Mouse (Mus musculus) hindbrain, embryonic 12.5 days (tissue): Measurements from ENCODE around the gene Usp43. TPM values are rescaled to one million over a fixed set of nuclear protein-coding genes. Genes with fewer than 3 reads are reported as not detected.

Source experiments
- ATAC-seq: fragments of 200-750 bp; cut with Nextera tagmentation; 2 replicates; pipeline ENCODE4 v1.8.0; 2017; ENCODE audit warnings: moderate TSS enrichment; ENCODE audit not compliant: low FRiP score
- H3K27ac ChIP-seq: fragments of 300-500 bp; sonication (generic); 2 replicates; pipeline ENCODE4 v1.5.1; 2016; ENCODE audit warnings: mild to moderate bottlenecking
- H3K27me3 ChIP-seq: fragments of 300-500 bp; sonication (generic); 2 replicates; pipeline ENCODE4 v1.6.1; 2016; ENCODE audit warnings: mild to moderate bottlenecking
- H3K36me3 ChIP-seq: fragments of 300-500 bp; sonication (generic); 2 replicates; pipeline ENCODE4 v1.6.1; 2016; ENCODE audit warnings: mild to moderate bottlenecking
- H3K4me1 ChIP-seq: fragments of 300-500 bp; sonication (generic); 2 replicates; pipeline ENCODE4 v1.6.1; 2016
- H3K4me2 ChIP-seq: fragments of 300-500 bp; sonication (generic); replicated peaks from 2 replicates; pipeline ENCODE4 v1.6.1; 2016; ENCODE audit warnings: mild to moderate bottlenecking
- H3K4me3 ChIP-seq: fragments of 300-500 bp; sonication (generic); 2 replicates; pipeline ENCODE4 v1.5.1; 2016; ENCODE audit warnings: mild to moderate bottlenecking
- H3K9ac ChIP-seq: fragments of 300-500 bp; sonication (generic); 2 replicates; pipeline ENCODE4 v1.6.1; 2016; ENCODE audit warnings: mild to moderate bottlenecking, moderate library complexity
- H3K9me3 ChIP-seq: fragments of 300-500 bp; sonication (generic); replicated peaks from 2 replicates; pipeline ENCODE4 v1.6.1; 2016; ENCODE audit warnings: mild to moderate bottlenecking
- WGBS: fragments of 180-500 bp; shearing (Covaris S2); methylation state at CpG from one replicate; pipeline ENCODE4 v1.1.7; 2016; 5-methylcytosine and 5-hydroxymethylcytosine counted together
- polyA plus RNA-seq: library from polyadenylated mRNA; unstranded; fragments of >200 nt; fragmentation: Nextera tagmentation; extraction: Ambion mirVana; gene quantifications from 2 replicates; pipeline ENCODE4 v1.2.1, GENCODE M21; 2016

Usp43 gene
- polyA plus RNA-seq, 1 experiment from 2014 or later = 0.80 TPM

GRCm38 (mm10) chr11:67865521-67866197, 56.3 kb downstream of the Usp43 start:
- Histone ChIP-seq H3K4me1 (peaks cover 8% of the 10 kb centered on the region), H3K9ac (no peak overlapping the region), H3K4me2 (no peak overlapping the region), H3K36me3 (no peaks in the 10 kb centered on the region), H3K27me3 (no peaks in the 10 kb centered on the region), H3K4me3 (no peak overlapping the region), H3K9me3 (no peaks in the 10 kb centered on the region), H3K27ac (no peak overlapping the region)
- 86% methylated on average over 9 of the region's 9 CpGs for WGBS
- ATAC-seq = no peak

DNA sequence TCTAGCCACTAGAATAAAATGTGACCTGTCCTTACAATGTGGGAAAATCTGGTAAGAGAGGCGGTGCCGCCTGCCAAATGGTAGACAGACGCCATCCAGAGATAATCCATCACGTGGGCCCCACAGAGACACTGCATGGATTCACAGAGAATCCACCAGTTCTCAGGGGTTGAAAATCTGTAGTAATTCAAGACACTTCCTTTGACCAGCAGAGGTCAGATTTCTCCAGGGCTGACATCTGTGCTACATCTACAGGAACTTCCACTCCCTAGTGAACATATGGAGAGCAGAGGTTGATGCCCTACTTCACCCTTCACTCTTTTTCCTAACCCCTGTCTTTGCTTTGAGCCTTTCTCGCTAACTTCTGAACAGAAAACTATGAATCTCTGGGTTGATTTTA, 56.9 kb downstream of the Usp43 start:
- 72% methylated on average over 5 of the region's 5 CpGs for WGBS
- no peaks in the 10 kb centered on the region for H3K27me3 ChIP-seq
- H3K9ac ChIP-seq = no peak overlapping the region
- no peak overlapping the region for H3K4me3 ChIP-seq
- ATAC-seq = no peak
- H3K27ac ChIP-seq = no peak overlapping the region
- H3K36me3 ChIP-seq = no peaks in the 10 kb centered on the region
- peaks cover 8% of the 10 kb centered on the region for H3K4me1 ChIP-seq
- no peaks in the 10 kb centered on the region for H3K9me3 ChIP-seq
- H3K4me2 ChIP-seq = no peak overlapping the region

- 12% methylated on average over 7 of the region's 7 CpGs for WGBS
- H3K36me3 ChIP-seq = no peaks in the 10 kb centered on the region
- H3K4me2 ChIP-seq = no peak overlapping the region
- H3K27ac ChIP-seq = no peak overlapping the region
- H3K9ac ChIP-seq = no peak overlapping the region
- H3K27me3 ChIP-seq = no peaks in the 10 kb centered on the region
- H3K9me3 ChIP-seq = no peaks in the 10 kb centered on the region
- H3K4me3 ChIP-seq = no peak overlapping the region
- no peak for ATAC-seq
- peaks cover 8% of the 10 kb centered on the region for H3K4me1 ChIP-seq
These were observed 60.5 kb downstream of the Usp43 start for GRCm38 (mm10) chr11:67861399-67861838.

DNA sequence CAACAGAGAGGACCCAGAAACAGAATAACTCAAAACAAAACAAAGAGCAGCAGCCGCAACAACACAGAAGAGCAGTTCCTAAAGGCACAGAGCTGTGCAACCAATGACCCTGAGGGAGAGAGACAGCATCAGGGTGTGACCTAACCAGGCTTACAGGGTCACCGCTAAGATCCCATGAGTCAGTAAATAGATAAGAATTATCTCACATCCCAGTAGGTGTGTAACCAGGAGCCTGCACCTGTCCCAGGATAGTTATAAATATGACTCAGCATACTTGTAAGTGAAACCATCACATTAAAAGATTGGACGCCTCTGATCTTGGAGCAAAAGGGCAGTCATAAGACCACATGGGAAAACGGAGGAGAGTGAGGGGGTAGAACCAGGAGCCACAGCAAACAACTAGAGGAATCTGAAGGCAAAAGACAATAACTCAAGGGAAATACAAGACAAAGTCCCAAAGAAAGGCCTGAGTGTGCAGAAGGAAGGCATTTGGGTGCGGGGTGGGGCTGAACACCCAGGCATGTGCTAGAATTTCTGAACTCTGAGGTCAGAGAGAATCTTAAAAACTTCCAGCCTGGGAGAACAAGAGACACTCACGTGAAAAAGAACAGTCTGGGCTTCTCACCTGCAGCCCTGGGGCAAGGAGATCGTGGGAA, 61.1 kb downstream of the Usp43 start:
- no peak for ATAC-seq
- no peak overlapping the region for H3K4me2 ChIP-seq
- no peak overlapping the region for H3K9ac ChIP-seq
- WGBS = 59% methylated on average over 7 of the region's 7 CpGs
- H3K36me3 ChIP-seq = no peaks in the 10 kb centered on the region
- no peak overlapping the region for H3K27ac ChIP-seq
- H3K4me1 ChIP-seq = peaks cover 8% of the 10 kb centered on the region
- no peak overlapping the region for H3K4me3 ChIP-seq
- no peaks in the 10 kb centered on the region for H3K9me3 ChIP-seq
- no peaks in the 10 kb centered on the region for H3K27me3 ChIP-seq

DNA sequence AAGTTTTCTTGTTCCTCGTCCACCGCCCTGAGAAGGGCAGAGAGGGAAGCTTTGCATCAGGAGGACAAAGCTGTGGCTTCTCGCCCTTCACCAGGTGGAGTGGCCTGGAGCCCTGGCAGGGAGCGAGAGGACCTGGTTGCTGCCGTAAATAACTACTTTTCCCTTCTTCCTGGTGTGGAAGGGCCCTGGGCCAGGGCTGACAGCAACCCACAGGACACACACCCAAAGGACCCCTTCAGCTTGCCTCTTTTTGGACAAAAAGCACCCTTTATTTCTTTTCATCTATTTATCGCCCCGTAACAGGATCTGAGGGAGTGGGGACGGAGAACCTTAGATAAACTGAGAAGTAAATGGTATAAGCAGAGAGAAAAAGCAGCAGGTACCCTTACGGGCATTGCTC, 63.4 kb downstream of the Usp43 start:
- Histone ChIP-seq H3K27ac (no peak overlapping the region), H3K4me3 (no peak overlapping the region), H3K36me3 (no peaks in the 10 kb centered on the region), H3K4me2 (no peak overlapping the region), H3K27me3 (no peaks in the 10 kb centered on the region), H3K9me3 (no peaks in the 10 kb centered on the region), H3K4me1 (peaks cover 8% of the 10 kb centered on the region), H3K9ac (no peak overlapping the region)
- 89% methylated on average over 9 of the region's 9 CpGs for WGBS
- ATAC-seq = no peak

DNA sequence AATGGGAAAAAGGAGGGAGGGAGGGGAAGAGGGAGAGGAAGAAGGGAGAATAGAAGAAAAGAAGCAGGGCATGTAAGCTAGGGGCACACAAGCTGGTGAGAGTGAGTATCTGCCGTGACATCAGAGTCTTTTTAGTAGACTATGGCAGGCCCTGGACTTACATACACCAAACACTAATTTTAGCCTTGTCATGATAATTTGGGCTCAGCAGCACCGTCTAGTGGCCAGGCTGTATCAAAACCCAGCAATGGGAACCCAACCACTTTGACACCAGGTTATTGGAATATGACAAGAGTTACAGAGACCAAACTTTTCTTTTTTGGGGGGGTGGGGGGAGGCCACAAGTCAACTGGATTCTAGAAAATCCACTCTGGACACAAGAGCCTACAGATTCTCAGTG, 66.9 kb downstream of the Usp43 start:
- 48% methylated on average over 2 of the region's 2 CpGs for WGBS
- Histone ChIP-seq H3K36me3 (no peaks in the 10 kb centered on the region), H3K27ac (no peak overlapping the region), H3K4me2 (no peak overlapping the region), H3K4me3 (no peak overlapping the region), H3K27me3 (no peaks in the 10 kb centered on the region), H3K4me1 (no peaks in the 10 kb centered on the region), H3K9ac (no peak overlapping the region), H3K9me3 (no peaks in the 10 kb centered on the region)
- ATAC-seq = no peak

GRCm38 (mm10) chr11:67853996-67854395, 68.0 kb downstream of the Usp43 start:
- Histone ChIP-seq H3K27me3 (no peaks in the 10 kb centered on the region), H3K9me3 (no peaks in the 10 kb centered on the region), H3K27ac (no peak overlapping the region), H3K4me1 (no peaks in the 10 kb centered on the region), H3K4me2 (no peak overlapping the region), H3K4me3 (no peak overlapping the region), H3K36me3 (no peaks in the 10 kb centered on the region), H3K9ac (no peak overlapping the region)
- 50% methylated on average over 6 of the region's 6 CpGs for WGBS
- no peak for ATAC-seq

DNA sequence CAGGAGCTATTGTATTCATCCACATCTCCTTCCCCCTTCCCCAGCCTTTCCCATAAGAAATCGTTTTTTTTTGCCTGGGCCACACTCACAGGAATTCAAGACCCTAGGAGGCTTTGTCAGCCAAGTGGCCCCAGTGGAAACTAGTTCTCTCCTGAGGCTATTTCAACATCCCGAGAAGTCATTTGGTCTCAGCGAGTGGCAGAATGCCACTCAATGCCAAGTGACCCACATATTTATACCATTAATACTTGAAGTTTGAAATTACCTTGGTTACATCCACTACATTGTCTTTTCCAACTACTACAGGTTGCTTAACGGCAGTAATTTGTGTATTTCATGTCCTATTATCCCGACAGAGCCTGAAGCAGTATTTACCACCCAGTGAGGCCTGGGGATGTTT, 70.2 kb downstream of the Usp43 start:
- Histone ChIP-seq H3K9ac (no peak overlapping the region), H3K27me3 (no peaks in the 10 kb centered on the region), H3K27ac (no peak overlapping the region), H3K36me3 (no peaks in the 10 kb centered on the region), H3K9me3 (no peaks in the 10 kb centered on the region), H3K4me3 (no peak overlapping the region), H3K4me2 (no peak overlapping the region), H3K4me1 (no peaks in the 10 kb centered on the region)
- ATAC-seq = no peak
- WGBS = 60% methylated on average over 5 of the region's 5 CpGs

DNA sequence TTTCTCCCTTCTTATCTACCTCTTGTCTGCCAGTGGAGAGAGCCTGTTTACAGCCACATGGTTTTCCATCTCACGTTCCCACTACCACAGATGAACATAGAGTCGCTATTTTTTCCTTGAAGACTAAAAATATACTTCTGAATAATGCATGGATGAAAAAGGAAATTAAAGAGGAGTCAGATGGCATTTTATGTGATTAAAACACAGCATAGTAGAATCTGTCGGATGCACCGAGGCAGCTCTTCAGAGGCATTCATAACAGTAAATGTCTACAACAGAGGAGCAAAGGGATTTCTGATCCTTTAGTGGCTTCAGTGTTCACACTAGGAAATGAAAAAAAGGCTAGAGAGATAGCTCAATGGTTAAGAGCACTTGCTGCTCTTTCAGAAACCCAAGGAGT, 76.8 kb downstream of the Usp43 start:
- no peaks in the 10 kb centered on the region for H3K4me1 ChIP-seq
- no peaks in the 10 kb centered on the region for H3K36me3 ChIP-seq
- H3K4me2 ChIP-seq = no peak overlapping the region
- no peak overlapping the region for H3K27ac ChIP-seq
- no peaks in the 10 kb centered on the region for H3K9me3 ChIP-seq
- WGBS = 80% methylated on average over 4 of the region's 4 CpGs
- ATAC-seq = no peak
- no peaks in the 10 kb centered on the region for H3K27me3 ChIP-seq
- no peak overlapping the region for H3K4me3 ChIP-seq
- H3K9ac ChIP-seq = no peak overlapping the region

GRCm38 (mm10) chr11:67839810-67840209, 82.1 kb downstream of the Usp43 start:
- Histone ChIP-seq H3K4me3 (no peak overlapping the region), H3K9ac (no peak overlapping the region), H3K36me3 (no peaks in the 10 kb centered on the region), H3K4me1 (no peaks in the 10 kb centered on the region), H3K27me3 (no peaks in the 10 kb centered on the region), H3K27ac (no peak overlapping the region), H3K9me3 (no peaks in the 10 kb centered on the region), H3K4me2 (no peak overlapping the region)
- WGBS = 89% methylated on average over 1 of the region's 1 CpGs
- ATAC-seq = no peak

DNA sequence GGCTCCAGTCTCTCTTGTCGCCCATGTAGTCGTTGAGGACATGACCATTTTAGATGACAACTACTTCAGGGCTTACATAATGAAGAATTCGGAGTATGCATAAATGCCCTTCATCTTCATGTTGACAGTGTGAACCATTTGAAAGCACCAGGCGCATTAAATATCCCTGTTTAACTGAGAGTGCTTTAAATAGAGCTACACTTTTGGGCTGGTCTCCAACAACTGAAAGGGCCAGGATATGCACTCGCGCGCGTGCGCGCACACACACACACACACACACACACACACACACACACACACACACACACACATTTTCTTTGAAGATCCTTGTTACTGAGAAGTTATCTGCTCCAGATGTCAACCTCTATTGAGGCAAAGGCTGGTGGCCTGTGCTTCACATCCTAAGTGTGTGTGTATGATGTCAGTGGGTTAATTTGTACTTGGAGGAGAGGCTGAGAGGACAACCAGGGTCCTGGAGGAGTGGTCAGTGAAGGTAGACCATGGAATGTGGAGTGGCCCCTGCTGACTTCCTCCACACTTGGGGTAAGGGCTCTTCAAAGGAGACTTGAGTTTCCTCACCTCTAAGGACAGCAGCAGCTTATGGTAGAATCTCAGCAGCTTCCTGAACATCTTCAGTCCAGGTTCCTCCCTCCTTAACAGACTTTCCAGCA, 86.4 kb downstream of the Usp43 start:
- ATAC-seq = no peak
- Histone ChIP-seq H3K9ac (no peak overlapping the region), H3K4me1 (no peaks in the 10 kb centered on the region), H3K4me2 (no peak overlapping the region), H3K4me3 (no peak overlapping the region), H3K27ac (no peak overlapping the region), H3K36me3 (no peaks in the 10 kb centered on the region), H3K9me3 (no peaks in the 10 kb centered on the region), H3K27me3 (no peaks in the 10 kb centered on the region)
- 95% methylated on average over 10 of the region's 10 CpGs for WGBS

GRCm38 (mm10) chr11:67831820-67832219, 90.1 kb downstream of the Usp43 start:
- Histone ChIP-seq H3K4me1 (no peaks in the 10 kb centered on the region), H3K9me3 (no peaks in the 10 kb centered on the region), H3K27me3 (no peaks in the 10 kb centered on the region), H3K4me2 (no peak overlapping the region), H3K4me3 (no peak overlapping the region), H3K36me3 (no peaks in the 10 kb centered on the region), H3K9ac (no peak overlapping the region), H3K27ac (no peak overlapping the region)
- no peak for ATAC-seq
- 83% methylated on average over 5 of the region's 5 CpGs for WGBS

DNA sequence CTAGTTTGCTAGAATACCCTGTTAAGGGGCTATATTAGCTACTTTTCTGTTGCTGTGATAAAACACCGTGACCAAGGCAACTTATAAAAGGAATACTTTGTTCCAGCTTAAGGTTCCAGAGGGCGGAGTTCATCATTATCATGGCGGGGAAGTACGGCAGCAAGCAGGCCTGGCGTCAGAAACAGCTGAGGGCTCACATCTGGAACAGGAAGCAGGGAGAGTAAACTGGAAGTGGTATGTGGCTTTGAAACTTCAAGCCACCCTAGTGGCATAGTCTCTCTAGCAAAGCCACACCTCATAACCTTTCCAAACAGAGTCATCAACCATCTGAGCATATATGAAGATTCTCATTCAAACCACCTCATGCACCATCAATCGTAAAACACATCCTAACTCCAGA, 92.4 kb downstream of the Usp43 start:
- Histone ChIP-seq H3K4me3 (no peak overlapping the region), H3K27me3 (no peaks in the 10 kb centered on the region), H3K9ac (no peak overlapping the region), H3K9me3 (no peaks in the 10 kb centered on the region), H3K36me3 (no peaks in the 10 kb centered on the region), H3K4me1 (no peaks in the 10 kb centered on the region), H3K27ac (no peak overlapping the region), H3K4me2 (no peak overlapping the region)
- 76% methylated on average over 6 of the region's 6 CpGs for WGBS
- ATAC-seq = no peak
